Mouse (Mus musculus) spleen, postnatal 14 days (tissue): ENCODE measurements around the gene Spint4.

Experiments used
- DNase-seq, 2 experiments: peaks; one replicate each; pipeline ENCODE4 v3.0.0; 2021 to 2022; ENCODE audit warnings: low spot score in 2 of 2

The Spint4 gene

GRCm38 (mm10) chr2:164731719-164732118 is 33.4 kb downstream of the Spint4 start:
- DNase-seq: no peak

GRCm38 (mm10) chr2:164733259-164733658 is 35.0 kb downstream of the Spint4 start:
- no peak for DNase-seq

DNA sequence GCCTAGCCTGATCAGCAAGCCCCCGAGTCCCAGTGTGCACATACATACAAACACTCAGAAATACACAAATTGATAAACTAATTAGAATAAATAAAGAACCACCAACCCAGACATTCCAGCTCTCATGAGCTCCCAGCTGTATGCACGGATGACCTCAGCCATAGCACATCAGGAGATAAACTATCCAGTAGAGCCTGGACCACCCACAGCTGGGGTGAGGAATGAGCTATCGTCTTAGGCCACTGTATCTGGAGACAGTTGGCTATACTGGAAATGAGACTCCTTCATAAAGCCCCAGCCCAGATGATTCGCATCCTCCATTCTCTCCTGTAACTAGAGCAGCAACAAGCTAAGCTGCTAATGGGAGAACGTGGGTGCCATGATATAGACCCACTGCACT is 36.5 kb downstream of the Spint4 start:
- no peak for DNase-seq

- no peak for DNase-seq
Observed at GRCm38 (mm10) chr2:164735446-164735845, 37.1 kb downstream of the Spint4 start.

GRCm38 (mm10) chr2:164737377-164738090 is 39.2 kb downstream of the Spint4 start:
- no peak for DNase-seq

- DNase-seq: no peak
Observed at GRCm38 (mm10) chr2:164739876-164740275, 41.6 kb downstream of the Spint4 start.

DNA sequence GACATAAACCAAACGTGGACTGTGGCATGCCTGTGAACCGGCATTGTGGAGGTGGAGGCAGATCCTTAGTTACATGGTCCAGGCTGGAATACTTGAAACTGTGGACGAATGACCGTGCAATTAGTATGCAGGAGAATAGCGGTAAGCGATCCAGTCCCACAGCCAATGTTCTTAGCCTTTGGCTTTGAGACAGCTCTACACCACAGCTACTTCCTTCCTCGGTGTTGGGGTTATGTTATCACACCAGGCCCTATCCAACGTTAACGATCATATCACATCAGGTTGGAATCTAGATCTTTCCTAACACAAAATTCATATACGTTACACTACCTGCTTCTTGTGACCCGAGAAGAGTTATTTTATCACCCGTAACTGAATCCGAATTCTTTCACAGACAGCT is 46.7 kb downstream of the Spint4 start:
- DNase-seq: no peak

DNA sequence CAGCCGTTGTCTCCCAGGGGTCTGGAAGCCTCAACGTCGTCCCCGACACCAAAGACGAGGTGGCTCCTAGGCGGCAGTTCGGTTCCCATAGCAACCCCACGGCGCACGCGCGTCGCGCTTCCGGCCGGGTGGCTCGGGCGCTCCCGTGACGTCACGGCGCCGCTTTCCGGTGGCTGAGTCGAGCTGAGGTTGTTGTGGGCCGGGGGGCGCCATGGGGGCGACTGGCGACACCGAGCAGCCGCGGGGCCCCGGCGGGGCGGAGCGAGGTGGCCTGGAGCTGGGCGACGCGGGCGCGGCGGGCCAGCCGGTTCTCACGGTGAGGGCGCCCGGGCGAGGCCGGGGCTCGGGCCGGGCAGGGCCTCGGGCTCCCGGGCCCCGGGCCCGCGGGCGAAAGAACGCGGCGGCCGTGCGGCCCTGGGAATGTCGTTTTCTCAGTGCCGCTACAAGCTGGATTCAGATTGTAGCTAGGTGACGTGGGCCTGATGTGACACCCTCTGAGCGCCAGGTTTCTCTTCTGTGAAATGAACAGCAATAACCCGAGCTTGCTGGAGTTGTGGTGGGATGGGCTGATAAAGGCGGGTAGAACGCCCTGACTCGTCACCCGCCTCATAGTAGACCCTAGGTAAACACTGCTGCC is 47.7 kb downstream of the Spint4 start, which contains the start of the genes Wfdc3 and Dnttip1:
Gene Wfdc3, minus strand, starts transcription at position 89 of the 637 bp plus-strand sequence.
Gene Dnttip1, plus strand, starts transcription at position 141 of the 637 bp plus-strand sequence.
- peak; percentile 88 to 93 for DNase-seq

DNA sequence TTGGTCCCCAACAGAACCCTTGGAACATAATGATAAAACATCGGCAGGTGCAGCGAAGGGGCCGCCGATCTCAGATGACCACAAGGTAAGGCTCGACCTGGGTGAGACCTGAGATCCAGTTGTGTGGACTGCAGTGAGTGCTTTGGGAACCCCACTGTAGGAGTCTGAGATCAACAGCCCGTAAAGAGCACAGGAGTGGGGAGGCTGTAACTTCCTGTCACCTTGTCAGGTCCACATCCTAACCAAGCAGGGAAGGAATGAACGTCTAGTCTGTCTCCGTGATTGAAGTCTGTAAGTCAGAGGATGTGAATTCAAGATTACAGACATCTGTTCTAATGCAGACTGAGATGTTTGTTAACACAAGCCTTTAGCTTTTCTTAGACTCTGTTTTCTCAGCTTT is 48.4 kb downstream of the Spint4 start:
- no peak for DNase-seq

DNA sequence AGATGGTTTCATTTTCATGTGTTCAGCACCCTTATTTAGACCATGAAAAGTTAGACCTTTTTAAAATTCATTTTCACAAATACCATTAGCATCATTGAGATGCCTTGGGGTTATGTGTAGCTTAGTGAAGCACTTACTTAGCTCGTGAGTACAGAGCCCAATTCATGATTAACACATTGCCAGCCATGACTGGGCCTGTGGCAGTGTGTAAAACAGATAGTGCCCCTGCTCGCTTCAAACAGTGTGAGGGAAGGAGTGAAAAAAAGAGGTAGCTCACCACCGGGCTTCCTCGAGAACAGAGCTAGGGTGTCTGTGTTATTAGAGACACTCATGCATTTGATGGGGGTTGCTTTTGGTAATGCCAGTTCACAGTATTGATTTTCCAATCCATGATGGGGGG is 49.9 kb downstream of the Spint4 start:
- no peak for DNase-seq

- no peak for DNase-seq
Observed at GRCm38 (mm10) chr2:164748991-164749390, 50.7 kb downstream of the Spint4 start.
